Mouse (Mus musculus): ENCODE results near the gene Fbxl13.

- TF ChIP-seq CTCF (conservative IDR thresholded peaks at IDR 0.05 in 1 of 2, IDR thresholded peaks at IDR 0.05 in 1 of 2; ENCODE audit: low read depth in 2 of 2, low read length in 2 of 2) (no peak), POLR2A (IDR thresholded peaks at IDR 0.05; ENCODE audit: low read depth, low read length) (no peak), ZC3H11A (IDR thresholded peaks at IDR 0.05; ENCODE audit: low read depth, low read length) (no peak), ZNF384 (IDR thresholded peaks at IDR 0.05; ENCODE audit: low read depth, low read length) (no peak), SIN3A (IDR thresholded peaks at IDR 0.05; ENCODE audit: low read length) (no peak), MAFK (IDR thresholded peaks at IDR 0.05; ENCODE audit: insufficient replicate concordance, low read length) (no peak), NELFE (IDR thresholded peaks at IDR 0.05; ENCODE audit: low read depth, low read length) (no peak), RCOR1 (conservative IDR thresholded peaks at IDR 0.05; ENCODE audit: low read depth, low read length) (no peak), KAT2A (IDR thresholded peaks at IDR 0.05; ENCODE audit: insufficient replicate concordance, low read length) (no peak), HCFC1 (IDR thresholded peaks at IDR 0.05; ENCODE audit: low read depth, low read length) (no peak), MAX (IDR thresholded peaks at IDR 0.05; ENCODE audit: low read length) (no peak), SMC3 (IDR thresholded peaks at IDR 0.05; ENCODE audit: low read depth, low read length) (no peak), EP300 (IDR thresholded peaks at IDR 0.05; ENCODE audit: low read length) (no peak)
These were observed 138.5 kb downstream of the Fbxl13 start for GRCm38 (mm10) chr5:21506887-21507286.

All from CH12.LX (cell line).